Mouse (Mus musculus) heart, embryonic 12.5 days (tissue): ENCODE data around the gene Tmem8b. TPM values are rescaled to one million over a fixed set of nuclear protein-coding genes. Genes with fewer than 3 reads are reported as not detected.
A peak's percentile ranks its signal among the peaks of the same experiment; 100 is the strongest.

ENCODE experiments used
- ATAC-seq: fragments of 200-750 bp; cut with Nextera tagmentation; 2 replicates; pipeline ENCODE4 v1.8.0; 2017; ENCODE audit warnings: moderate TSS enrichment, moderate library complexity; ENCODE audit not compliant: insufficient number of reproducible peaks, low FRiP score
- H3K27ac ChIP-seq: fragments of 300-500 bp; sonication (generic); 2 replicates; pipeline ENCODE4 v1.5.1; 2016; ENCODE audit warnings: mild to moderate bottlenecking, moderate library complexity; ENCODE audit not compliant: poor library complexity, severe bottlenecking
- H3K27me3 ChIP-seq: fragments of 300-500 bp; sonication (generic); replicated peaks from 2 replicates; pipeline ENCODE4 v1.6.1; 2016; ENCODE audit warnings: mild to moderate bottlenecking, moderate library complexity
- H3K36me3 ChIP-seq: fragments of 300-500 bp; sonication (generic); 2 replicates; pipeline ENCODE4 v1.6.1; 2016; ENCODE audit warnings: mild to moderate bottlenecking, moderate library complexity
- H3K4me1 ChIP-seq: fragments of 300-500 bp; sonication (generic); replicated peaks from 2 replicates; pipeline ENCODE4 v1.6.1; 2016; ENCODE audit warnings: mild to moderate bottlenecking
- H3K4me2 ChIP-seq: fragments of 300-500 bp; sonication (generic); 2 replicates; pipeline ENCODE4 v1.6.1; 2016; ENCODE audit warnings: mild to moderate bottlenecking, moderate library complexity
- H3K4me3 ChIP-seq: fragments of 300-500 bp; sonication (generic); 2 replicates; pipeline ENCODE4 v1.5.1; 2016; ENCODE audit warnings: mild to moderate bottlenecking
- H3K9ac ChIP-seq: fragments of 300-500 bp; sonication (generic); 2 replicates; pipeline ENCODE4 v1.6.1; 2016; ENCODE audit warnings: mild to moderate bottlenecking, moderate library complexity
- H3K9me3 ChIP-seq: fragments of 300-500 bp; sonication (generic); replicated peaks from 2 replicates; pipeline ENCODE4 v1.6.1; 2016; ENCODE audit warnings: mild to moderate bottlenecking, moderate library complexity
- WGBS: fragments of 180-500 bp; shearing (Covaris S2); methylation state at CpG from one replicate; pipeline ENCODE4 v1.1.7; 2016; 5-methylcytosine and 5-hydroxymethylcytosine counted together
- polyA plus RNA-seq: library from polyadenylated mRNA; unstranded; fragments of >200 nt; fragmentation: Nextera tagmentation; extraction: Ambion mirVana; gene quantifications from 2 replicates; pipeline ENCODE4 v1.2.1, GENCODE M21; 2016

Tmem8b gene
- polyA plus RNA-seq, 1 experiment from 2014 or later = 5.1 TPM

DNA sequence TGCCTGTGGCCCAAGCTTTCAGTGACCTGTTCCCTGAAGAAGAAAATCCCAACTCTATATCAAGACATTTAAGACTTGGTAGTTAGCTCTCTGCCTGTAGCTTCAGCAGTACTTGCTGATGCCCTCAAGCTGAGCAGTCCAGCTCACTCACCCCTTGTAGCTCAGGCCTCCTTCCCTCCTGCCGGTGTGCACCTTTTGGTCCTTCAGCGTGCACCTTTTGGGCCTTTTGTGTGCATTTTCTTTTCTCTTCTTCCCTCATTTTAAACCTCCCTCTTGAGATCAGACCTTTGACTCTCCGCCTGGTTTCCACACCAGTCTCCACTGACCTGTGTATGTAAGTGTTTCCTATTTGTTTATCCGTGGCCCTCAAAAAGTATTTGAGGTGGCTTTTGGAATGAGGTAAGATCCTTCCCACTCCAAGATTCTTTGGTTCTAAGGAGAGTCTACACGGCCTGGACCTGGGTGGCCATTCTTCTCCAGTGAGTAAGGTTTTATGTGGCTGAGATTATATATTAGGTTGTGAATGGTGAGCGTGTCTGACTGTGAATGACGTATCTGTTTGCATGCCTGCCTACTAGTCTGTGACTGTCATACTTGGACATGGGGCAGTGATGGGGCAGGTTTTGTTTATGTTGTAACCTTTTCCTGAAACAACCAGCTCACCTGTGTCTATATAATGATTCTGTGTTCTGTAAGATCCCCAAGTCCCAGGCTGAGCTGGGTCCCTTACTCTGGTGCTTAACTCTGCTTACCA is 34.0 kb upstream of the Tmem8b start:
- no peak overlapping the region for H3K9ac ChIP-seq
- no peak overlapping the region for H3K27ac ChIP-seq
- H3K36me3 ChIP-seq = no peaks in the 10 kb centered on the region
- ATAC-seq = no peak
- WGBS = 80% methylated on average over 7 of the region's 7 CpGs
- 0 out of 2 replicates have a peak overlapping the region, but pooled peaks have one; percentile 17 for H3K4me2 ChIP-seq
- no peaks in the 10 kb centered on the region for H3K9me3 ChIP-seq
- H3K4me3 ChIP-seq = no peak overlapping the region
- H3K4me1 ChIP-seq = peaks cover 38% of the 10 kb centered on the region
- peaks cover 10% of the 10 kb centered on the region for H3K27me3 ChIP-seq

DNA sequence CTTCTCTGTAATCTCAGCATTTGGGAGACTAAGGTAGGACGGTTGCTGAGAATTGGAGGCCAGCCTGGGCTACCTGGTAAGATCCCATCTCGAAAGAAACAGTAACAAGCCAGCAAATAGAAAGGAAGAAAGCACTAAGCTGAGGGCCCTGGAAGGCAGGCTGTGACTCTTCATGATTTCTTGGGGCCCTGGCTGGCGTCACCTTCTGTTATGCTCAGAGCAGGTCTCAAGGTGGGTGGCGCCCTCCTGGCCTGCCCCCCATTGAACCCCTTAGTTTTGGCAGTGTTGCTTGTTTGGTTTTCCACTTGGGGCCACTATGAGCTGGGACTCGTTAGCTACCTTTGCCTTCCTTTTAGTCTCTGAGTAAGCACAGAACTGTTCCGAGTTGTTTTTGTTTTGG is 32.0 kb upstream of the Tmem8b start:
- ATAC-seq = no peak
- Histone ChIP-seq H3K4me1 (peaks cover 28% of the 10 kb centered on the region), H3K9ac (no peak overlapping the region), H3K4me3 (no peak overlapping the region), H3K9me3 (no peaks in the 10 kb centered on the region), H3K4me2 (no peak overlapping the region), H3K27me3 (peaks cover 10% of the 10 kb centered on the region), H3K36me3 (no peaks in the 10 kb centered on the region), H3K27ac (no peak overlapping the region)
- WGBS = 81% methylated on average over 6 of the region's 6 CpGs

DNA sequence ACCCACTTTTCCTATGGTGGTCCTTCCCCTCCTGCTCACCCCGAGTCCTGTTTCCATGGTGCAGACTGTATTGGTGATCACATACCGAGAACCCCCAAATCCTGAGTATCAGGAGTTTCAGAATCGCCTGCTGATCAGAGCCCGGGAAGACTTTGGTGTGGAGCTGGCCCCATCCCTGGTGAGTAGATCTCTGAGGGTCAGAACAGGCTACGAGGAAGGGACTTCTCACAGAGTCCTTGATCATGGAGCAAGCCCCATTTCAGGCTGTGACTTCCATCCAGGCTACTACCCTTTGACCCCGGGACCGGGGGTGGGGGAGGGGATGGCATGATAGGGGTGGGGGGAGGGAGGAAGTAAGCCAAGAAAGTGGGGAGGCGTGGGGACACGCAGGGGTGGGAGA is 28.7 kb upstream of the Tmem8b start:
- H3K27me3 ChIP-seq = no peaks in the 10 kb centered on the region
- H3K36me3 ChIP-seq = no peaks in the 10 kb centered on the region; the same call in 1 of the 2 replicates
- peaks cover 10% of the 10 kb centered on the region for H3K4me1 ChIP-seq
- H3K9me3 ChIP-seq = no peaks in the 10 kb centered on the region
- H3K4me2 ChIP-seq = no peak overlapping the region
- H3K4me3 ChIP-seq = no peak overlapping the region
- no peak overlapping the region for H3K27ac ChIP-seq
- ATAC-seq = no peak
- 64% methylated on average over 9 of the region's 9 CpGs for WGBS
- H3K9ac ChIP-seq = no peak overlapping the region

DNA sequence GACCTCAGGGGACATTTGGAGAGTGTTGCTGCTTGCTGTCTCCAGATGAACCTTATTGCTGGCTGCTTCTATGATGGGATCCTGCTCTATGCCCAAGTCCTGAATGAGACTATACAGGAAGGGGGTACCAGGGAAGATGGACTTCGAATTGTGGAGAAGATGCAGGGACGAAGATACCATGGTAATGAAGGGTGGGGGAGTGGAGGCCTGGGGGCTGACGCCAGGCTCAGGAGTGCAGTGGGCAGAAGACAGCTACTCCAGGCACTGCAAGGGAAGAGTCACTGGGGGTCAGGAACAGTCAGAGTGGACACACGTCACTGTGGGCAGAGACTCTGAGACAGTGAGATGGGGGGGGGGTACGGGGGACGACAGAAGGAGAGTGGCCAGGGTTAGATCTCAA is 28.3 kb upstream of the Tmem8b start:
- Histone ChIP-seq H3K4me2 (no peak overlapping the region), H3K27ac (no peak overlapping the region), H3K4me1 (peaks cover 6% of the 10 kb centered on the region), H3K36me3 (no peaks in the 10 kb centered on the region; the same call in 1 of the 2 replicates), H3K4me3 (no peak overlapping the region), H3K9ac (no peak overlapping the region), H3K27me3 (no peaks in the 10 kb centered on the region), H3K9me3 (no peaks in the 10 kb centered on the region)
- ATAC-seq = no peak
- WGBS = 67% methylated on average over 6 of the region's 6 CpGs

DNA sequence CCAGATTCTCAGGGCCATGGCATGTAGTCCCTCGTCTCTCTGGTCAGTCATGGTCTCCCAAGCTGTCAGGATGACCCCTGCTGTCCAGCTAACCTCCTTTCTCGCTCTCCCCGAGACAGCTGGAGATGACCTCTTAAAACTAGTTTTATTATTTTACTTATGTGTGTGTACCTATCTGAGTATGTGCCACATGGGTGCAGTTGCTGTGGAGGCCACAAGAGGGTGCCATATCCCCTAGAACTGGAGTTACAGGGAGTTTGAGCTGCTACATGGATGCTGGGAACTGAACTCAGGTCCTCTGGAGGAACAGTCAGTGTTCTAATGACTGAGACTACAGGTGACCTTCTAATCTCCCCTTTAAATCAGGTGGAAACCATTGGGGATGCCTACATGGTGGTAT is 19.0 kb upstream of the Tmem8b start:
- Histone ChIP-seq H3K27me3 (no peaks in the 10 kb centered on the region), H3K9ac (no peak overlapping the region), H3K27ac (no peak overlapping the region), H3K9me3 (peaks cover 9% of the 10 kb centered on the region), H3K4me1 (peaks cover 6% of the 10 kb centered on the region; the same call in 1 of the 2 replicates), H3K4me2 (no peak overlapping the region), H3K4me3 (no peak overlapping the region), H3K36me3 (peaks cover 14% of the 10 kb centered on the region)
- WGBS = 88% methylated on average over 3 of the region's 3 CpGs
- no peak for ATAC-seq

DNA sequence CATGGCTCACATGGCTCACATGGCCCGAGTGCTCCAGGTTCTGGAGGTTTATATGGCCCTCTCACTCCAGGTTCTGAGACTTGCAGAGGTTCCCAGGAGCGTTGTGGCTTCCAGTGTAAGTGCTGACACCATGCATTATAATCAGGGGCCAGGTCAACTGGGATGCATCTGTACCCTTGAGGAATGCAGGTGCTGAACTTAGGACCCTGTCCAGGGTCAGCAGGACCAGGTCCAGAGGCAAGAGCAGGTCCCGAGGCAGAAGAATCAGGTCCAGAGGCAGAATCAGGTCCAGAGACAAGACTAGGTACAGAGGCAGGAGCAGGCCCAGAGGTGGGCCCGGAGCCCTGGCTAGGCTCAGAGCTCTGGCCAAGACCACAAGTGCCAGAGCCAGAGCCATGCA is 16.0 kb upstream of the Tmem8b start:
- 77% methylated on average over 4 of the region's 4 CpGs for WGBS
- no peak overlapping the region for H3K4me3 ChIP-seq

DNA sequence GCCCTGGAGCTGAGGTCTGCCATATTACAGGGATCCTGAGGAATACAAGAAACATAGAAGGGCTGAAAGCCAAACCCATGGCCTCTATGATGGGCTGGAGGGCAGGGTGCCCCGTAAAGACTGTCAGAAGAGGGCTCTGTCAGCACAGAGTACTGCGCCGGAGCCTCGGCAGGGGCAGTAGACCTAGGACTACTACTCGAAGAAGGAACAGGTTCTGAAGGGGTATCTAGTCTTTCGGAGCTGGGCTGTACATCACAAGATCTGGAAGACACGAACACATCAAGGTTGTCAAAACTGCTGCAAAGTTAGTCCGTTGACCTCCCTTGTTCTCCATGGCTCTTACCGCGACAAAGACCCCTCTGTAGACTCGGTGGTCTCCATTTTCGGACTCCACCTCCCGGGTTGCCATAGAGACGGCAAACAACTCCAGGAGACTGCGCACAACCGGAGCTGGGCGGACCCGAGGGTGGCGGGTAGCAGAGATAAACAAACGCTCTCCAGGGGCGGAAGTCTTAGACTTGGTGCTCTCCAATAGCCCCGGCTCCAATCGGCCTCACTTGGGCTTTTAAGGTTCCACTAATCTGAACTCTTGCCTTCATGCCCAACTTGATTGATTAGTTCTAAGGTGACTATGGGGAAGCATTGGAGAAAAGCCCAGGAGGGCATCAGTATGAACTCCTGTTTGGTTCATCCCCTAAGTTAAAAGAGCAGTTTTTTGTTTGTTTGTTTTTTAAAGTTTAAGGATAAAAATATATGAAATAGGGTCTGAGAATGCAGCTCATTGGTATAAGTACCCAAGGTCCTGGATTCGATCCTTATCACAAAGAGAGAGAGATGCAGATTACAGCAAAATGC is 15.4 kb upstream of the Tmem8b start, which contains the start of gene Spag8:
TSS of gene Spag8 (minus strand) at position 434 of the 855 bp plus-strand sequence.
- Histone ChIP-seq H3K4me1 (peaks cover 17% of the 10 kb centered on the region), H3K9ac (no peak within 1 kb of the TSS), H3K9me3 (peaks cover 9% of the 10 kb centered on the region), H3K4me2 (peak within 1 kb of the TSS; percentile 68), H3K27ac (no peak within 1 kb of the TSS), H3K4me3 (peak within 1 kb of the TSS; percentile 40), H3K36me3 (peaks cover 14% of the 10 kb centered on the region), H3K27me3 (no peaks in the 10 kb centered on the region)
- no peak for ATAC-seq
- 12% methylated on average over 24 of the region's 24 CpGs for WGBS

More for the DNA sequence above, 16.0 kb upstream of the Tmem8b start:
- no peak for ATAC-seq
- H3K4me1 ChIP-seq = peaks cover 17% of the 10 kb centered on the region
- no peaks in the 10 kb centered on the region for H3K27me3 ChIP-seq
- no peak overlapping the region for H3K27ac ChIP-seq
- no peak overlapping the region for H3K9ac ChIP-seq
- peaks cover 9% of the 10 kb centered on the region for H3K9me3 ChIP-seq
- H3K36me3 ChIP-seq = peaks cover 14% of the 10 kb centered on the region
- no peak overlapping the region for H3K4me2 ChIP-seq

DNA sequence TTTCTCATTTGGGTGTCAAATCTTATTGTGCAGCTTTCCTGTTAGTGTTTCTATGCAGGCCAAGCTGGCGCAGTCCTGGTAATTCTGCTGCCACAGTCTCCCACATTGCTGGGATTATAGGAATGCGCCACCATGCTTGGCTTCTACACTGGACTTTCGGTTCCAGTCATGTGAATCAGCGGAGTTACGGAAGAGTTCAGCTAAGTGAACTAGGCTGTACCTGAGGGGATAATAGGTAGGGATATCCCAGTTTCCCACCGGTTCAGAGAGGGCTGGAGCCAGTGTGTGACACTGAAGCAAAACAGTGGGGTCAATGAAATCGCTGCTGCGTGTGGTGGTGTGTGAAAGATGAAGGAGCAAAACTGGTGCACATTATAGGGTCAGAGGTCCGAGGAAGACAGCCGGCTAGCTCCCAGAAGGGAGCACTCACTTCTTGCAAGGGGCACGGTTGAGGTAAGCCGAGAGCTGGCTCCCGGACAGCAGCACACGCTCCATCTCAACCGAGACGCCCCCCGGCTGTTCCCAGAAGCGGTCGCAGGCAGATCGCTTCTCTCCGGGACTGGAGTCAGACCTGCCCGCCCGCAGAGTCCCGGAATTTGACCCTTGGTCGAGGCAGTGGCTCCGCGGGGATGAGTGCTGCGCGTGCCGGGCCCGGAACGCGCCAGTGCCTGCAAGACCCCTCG is 13.0 kb upstream of the Tmem8b start:
- ATAC-seq = peak; percentile 27

DNA sequence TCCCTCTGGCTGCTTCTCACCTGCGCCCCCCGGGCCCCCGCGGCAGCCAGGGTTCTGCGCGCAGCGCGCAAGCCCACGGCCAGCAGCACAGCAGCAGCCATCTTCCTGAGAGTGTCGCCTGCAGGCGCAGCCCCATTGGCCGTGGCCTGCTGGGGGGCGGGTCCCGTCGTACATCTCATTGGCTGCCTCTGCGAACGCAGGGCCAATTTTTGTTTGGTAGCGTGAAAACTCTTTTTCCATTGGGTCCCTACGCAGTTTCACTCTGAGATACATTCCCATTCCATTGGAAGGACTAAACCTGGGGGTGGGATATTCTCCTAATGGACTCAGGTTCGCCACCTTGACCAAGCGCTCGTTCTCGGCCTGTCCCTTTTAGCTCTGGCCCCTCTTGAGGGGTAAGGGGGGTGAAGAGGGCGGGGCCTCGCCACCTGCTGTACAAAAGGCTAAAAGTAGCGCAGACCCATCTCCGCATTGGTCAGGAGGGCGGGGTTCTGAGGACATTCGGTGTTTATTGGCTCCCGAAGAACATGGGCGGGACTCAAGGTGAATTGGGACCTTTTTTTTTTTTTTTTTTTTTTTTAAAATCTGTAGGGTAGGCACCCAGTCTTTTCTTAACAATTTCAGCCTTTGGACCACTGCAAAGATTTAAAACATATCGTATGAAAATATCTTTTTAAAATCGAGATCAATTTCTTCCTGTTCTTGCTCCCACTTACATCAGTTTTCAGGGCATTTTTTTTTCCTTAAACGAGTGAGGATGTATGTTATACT is 12.2 kb upstream of the Tmem8b start, which contains the start of gene Hint2:
TSS of gene Hint2 (minus strand) at position 128 of the 771 bp plus-strand sequence.
- 2% methylated on average over 34 of the region's 34 CpGs for WGBS
- peak within 1 kb of the TSS; percentile 86 for H3K27ac ChIP-seq
- peak; percentile 96 for ATAC-seq
- peak within 1 kb of the TSS; percentile 79 for H3K4me2 ChIP-seq
- H3K9me3 ChIP-seq = no peaks in the 10 kb centered on the region
- peaks cover 17% of the 10 kb centered on the region for H3K4me1 ChIP-seq
- H3K4me3 ChIP-seq = peak within 1 kb of the TSS; percentile 71
- no peaks in the 10 kb centered on the region for H3K36me3 ChIP-seq
- peak within 1 kb of the TSS; percentile 85 for H3K9ac ChIP-seq
- H3K27me3 ChIP-seq = peaks cover 16% of the 10 kb centered on the region

More for the DNA sequence above, 13.0 kb upstream of the Tmem8b start:
- Histone ChIP-seq H3K4me2 (peak overlapping the region; percentile 79), H3K4me3 (peak overlapping the region; percentile 71), H3K27me3 (peaks cover 9% of the 10 kb centered on the region), H3K9ac (peak overlapping the region; percentile 85), H3K36me3 (peaks cover under 1% of the 10 kb centered on the region; the same call in 1 of the 2 replicates), H3K27ac (peak overlapping the region; percentile 86), H3K9me3 (no peaks in the 10 kb centered on the region), H3K4me1 (peaks cover 17% of the 10 kb centered on the region)
- WGBS = 6% methylated on average over 34 of the region's 34 CpGs

DNA sequence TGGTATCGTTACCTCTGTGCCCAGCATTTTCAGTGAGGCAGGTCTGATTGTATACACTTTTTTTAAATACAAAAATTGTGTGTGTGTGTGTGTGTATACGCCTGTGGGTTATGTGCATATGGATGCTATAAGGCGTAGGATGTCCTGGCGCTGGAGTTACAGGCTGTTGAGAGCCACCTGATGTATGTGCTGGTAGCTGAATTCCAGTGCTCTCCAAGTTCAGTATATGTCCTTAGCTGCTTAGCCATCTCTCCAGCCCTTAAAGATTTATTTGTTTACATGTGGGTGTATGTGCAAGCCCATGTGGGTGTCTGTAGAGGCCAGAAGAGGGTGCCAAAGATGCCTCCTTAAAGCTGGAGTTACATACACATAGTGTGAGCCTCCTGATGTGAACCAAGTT is 11.6 kb upstream of the Tmem8b start:
- Histone ChIP-seq H3K36me3 (no peaks in the 10 kb centered on the region), H3K9ac (no peak overlapping the region), H3K4me1 (peaks cover 17% of the 10 kb centered on the region), H3K4me3 (peak overlapping the region; percentile 18), H3K27me3 (peaks cover 22% of the 10 kb centered on the region), H3K27ac (no peak overlapping the region), H3K4me2 (peak overlapping the region; percentile 29), H3K9me3 (no peaks in the 10 kb centered on the region)
- WGBS = 56% methylated on average over 4 of the region's 4 CpGs
- no peak for ATAC-seq
